ENCODE assay signal across 13 mouse cellular contexts in the genomic region with DNA sequence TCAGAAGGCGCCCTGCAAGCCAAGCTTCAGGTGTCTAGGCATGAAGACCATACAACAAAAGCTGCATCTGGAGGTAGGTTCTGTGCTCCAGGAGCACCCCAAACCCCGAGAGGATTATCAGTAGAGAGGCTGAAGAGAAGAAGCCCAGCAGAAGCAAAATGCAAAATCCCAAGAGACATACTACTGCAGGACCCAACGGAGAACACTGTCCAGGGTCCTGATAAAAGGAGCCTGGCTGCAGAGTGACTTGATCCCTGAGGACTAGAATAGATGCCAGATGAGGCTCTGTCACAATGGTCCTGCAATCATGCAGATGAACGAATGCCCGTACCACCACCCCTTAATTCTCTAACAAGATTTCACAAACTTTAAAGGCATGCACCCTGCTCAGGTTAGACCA.
DNase-seq lines count a peak whose midpoint lies in the region; ATAC-seq and TF ChIP-seq lines count a peak whose summit lies in the region.
"Had no signal": no experiment of that assay in that cellular context is flagged by ENCODE, and none has a peak within 500 bp of the region (broad histone marks: within the 10 kb centered on the region; RNA-seq: fewer than 3 reads in every experiment).

No protein-coding gene starts in this region.

- ATAC-seq in kidney, embryonic 16.5 days (ENCODE audit: low FRiP score, low TSS enrichment) = no peak
- ATAC-seq in midbrain, postnatal 0 days (ENCODE audit: low FRiP score) = no peak
- ATAC-seq: forebrain, embryonic 13.5 days had no signal

- no peak for TF ChIP-seq POLR2A in kidney, adult 2 months (IDR thresholded peaks at IDR 0.05; ENCODE audit: low read depth, low read length)

- no peak for TF ChIP-seq CTCF in kidney, adult 2 months (conservative IDR thresholded peaks at IDR 0.05; ENCODE audit: insufficient read depth, insufficient read length, low read depth, low read length)
- TF ChIP-seq CTCF in midbrain, postnatal 0 days (IDR thresholded peaks at IDR 0.05) = no peak

- no peaks in the 10 kb centered on the region for H3K4me1 ChIP-seq in kidney, adult 2 months (ENCODE audit: control insufficient read depth, insufficient read depth, low read length)
- no peaks in the 10 kb centered on the region for H3K4me1 ChIP-seq in kidney, embryonic 16.5 days (ENCODE audit: insufficient read depth, low read length)
- 0 out of 2 replicates have a peak, but pooled peaks cover 3% of the 10 kb centered on the region for H3K4me1 ChIP-seq in midbrain, embryonic 10.5 days
- H3K4me1 ChIP-seq in midbrain, postnatal 0 days (ENCODE audit: insufficient read depth, low read length) = peaks cover 4% of the 10 kb centered on the region; the same call in 1 of the 2 replicates
- H3K4me1 ChIP-seq: embryonic facial prominence, embryonic 15.5 days; liver, embryonic 15.5 days had no signal

- H3K27me3 ChIP-seq in kidney, adult 2 months (replicated peaks; ENCODE audit: control insufficient read depth, insufficient read depth, low read length) = no peaks in the 10 kb centered on the region
- H3K27me3 ChIP-seq in kidney, embryonic 16.5 days (ENCODE audit: insufficient read depth, low read length) = no peaks in the 10 kb centered on the region
- H3K27me3 ChIP-seq in midbrain, embryonic 10.5 days (ENCODE audit: low read depth, poor library complexity, severe bottlenecking) = no peaks in the 10 kb centered on the region
- H3K27me3 ChIP-seq in midbrain, postnatal 0 days (ENCODE audit: insufficient read depth, low read length) = no peaks in the 10 kb centered on the region
- H3K27me3 ChIP-seq: embryonic facial prominence, embryonic 15.5 days; forebrain, embryonic 13.5 days; hindbrain, embryonic 12.5 days; liver, embryonic 15.5 days had no signal

- H3K9ac ChIP-seq in kidney, embryonic 16.5 days (replicated peaks; ENCODE audit: low read length) = no peak overlapping the region
- H3K9ac ChIP-seq in midbrain, postnatal 0 days (replicated peaks; ENCODE audit: low read length, poor library complexity, severe bottlenecking) = no peak overlapping the region
- H3K9ac ChIP-seq: embryonic facial prominence, embryonic 15.5 days; forebrain, embryonic 13.5 days; hindbrain, embryonic 12.5 days; liver, embryonic 15.5 days had no signal

- WGBS in kidney, adult 2 months = 63% methylated on average over 5 of the region's 5 CpGs
- 64% methylated on average over 5 of the region's 5 CpGs for whole genome bisulfite sequencing in kidney, embryonic 16.5 days
- 79% methylated on average over 5 of the region's 5 CpGs for WGBS in midbrain, embryonic 10.5 days
- 71% methylated on average over 5 of the region's 5 CpGs for WGBS in midbrain, postnatal 0 days

- peak; percentile 1 for DNase-seq in kidney, adult 2 months
- DNase-seq in midbrain, embryonic 10.5 days (ENCODE audit: low spot score) = peak; percentile 10
- no peak for DNase-seq in midbrain, postnatal 0 days (ENCODE audit: low spot score)
- DNase-seq in embryo, embryonic 10 days (ENCODE audit: low spot score) = peak; percentile 11
- peak; percentile 40 for DNase-seq in mesoderm, embryonic 11.5 days (ENCODE audit: low read depth, low spot score)
- DNase-seq in spleen, postnatal 10 days (ENCODE audit: low spot score in 2 of 2) = no peak
- DNase-seq: cerebellum, adult 9-10 months had no signal

- no peak overlapping the region for H3K27ac ChIP-seq in kidney, adult 2 months (ENCODE audit: insufficient read depth, low read depth, low read length)
- H3K27ac ChIP-seq in kidney, embryonic 16.5 days (ENCODE audit: low read length) = no peak overlapping the region
- no peak overlapping the region for H3K27ac ChIP-seq in midbrain, embryonic 10.5 days (replicated peaks)
- H3K27ac ChIP-seq in midbrain, postnatal 0 days (ENCODE audit: low read depth, low read length) = no peak overlapping the region
- H3K27ac ChIP-seq: embryonic facial prominence, embryonic 15.5 days; forebrain, embryonic 13.5 days; hindbrain, embryonic 12.5 days; liver, embryonic 15.5 days had no signal

- no peak overlapping the region for H3K4me2 ChIP-seq in kidney, embryonic 16.5 days (replicated peaks; ENCODE audit: low read depth, low read length)
- H3K4me2 ChIP-seq in midbrain, postnatal 0 days (ENCODE audit: low read depth, low read length, poor library complexity, severe bottlenecking) = no peak overlapping the region
- H3K4me2 ChIP-seq: embryonic facial prominence, embryonic 15.5 days; forebrain, embryonic 13.5 days; hindbrain, embryonic 12.5 days; liver, embryonic 15.5 days had no signal

- H3K9me3 ChIP-seq in kidney, embryonic 16.5 days (ENCODE audit: low read length) = no peaks in the 10 kb centered on the region
- H3K9me3 ChIP-seq in midbrain, embryonic 10.5 days (replicated peaks) = no peaks in the 10 kb centered on the region
- no peaks in the 10 kb centered on the region for H3K9me3 ChIP-seq in midbrain, postnatal 0 days (ENCODE audit: low read length)
- H3K9me3 ChIP-seq: embryonic facial prominence, embryonic 15.5 days; forebrain, embryonic 13.5 days; hindbrain, embryonic 12.5 days had no signal

- no peaks in the 10 kb centered on the region for H3K36me3 ChIP-seq in kidney, adult 2 months (ENCODE audit: control insufficient read depth, insufficient read depth, low read length)
- H3K36me3 ChIP-seq in kidney, embryonic 16.5 days (ENCODE audit: insufficient read depth, low read length) = no peaks in the 10 kb centered on the region
- no peaks in the 10 kb centered on the region for H3K36me3 ChIP-seq in midbrain, embryonic 10.5 days
- H3K36me3 ChIP-seq in midbrain, postnatal 0 days (ENCODE audit: insufficient read depth, low read length) = no peaks in the 10 kb centered on the region
- H3K36me3 ChIP-seq: embryonic facial prominence, embryonic 15.5 days; hindbrain, embryonic 12.5 days; liver, embryonic 15.5 days had no signal

- no peak overlapping the region for H3K4me3 ChIP-seq in kidney, adult 2 months (ENCODE audit: insufficient read depth, low read depth, low read length)
- H3K4me3 ChIP-seq in kidney, embryonic 16.5 days (ENCODE audit: low read length) = no peak overlapping the region
- H3K4me3 ChIP-seq in midbrain, embryonic 10.5 days = no peak overlapping the region
- no peak overlapping the region for H3K4me3 ChIP-seq in midbrain, postnatal 0 days (ENCODE audit: low read depth, low read length)
- H3K4me3 ChIP-seq: embryonic facial prominence, embryonic 15.5 days; forebrain, embryonic 13.5 days; hindbrain, embryonic 12.5 days; liver, embryonic 15.5 days; myocyte had no signal

Comparison
In these comparisons a context has a peak if more than half of its experiments do, and no peak if none do; other contexts are left out.
1. DNase-seq: peak in kidney, adult 2 months (single experiment), midbrain, embryonic 10.5 days (single experiment), embryo, embryonic 10 days (single experiment) and mesoderm, embryonic 11.5 days (single experiment); none in midbrain, postnatal 0 days (single experiment) and spleen, postnatal 10 days (0 of 2).